Mouse (Mus musculus) hematopoietic stem cell, adult 5-6 weeks (primary cell): Measurements from ENCODE around the gene Yap1. TPM values are rescaled to one million over a fixed set of nuclear protein-coding genes. Genes with fewer than 3 reads are reported as not detected.

ENCODE experiments used
- ATAC-seq, 2 experiments: fragments of 125-278 bp in 1 of 2; replicated peaks in 1 of 2; 2 replicates each; pipeline ENCODE4 v1.8.0; 2016 to 2017; ENCODE audit warnings: inconsistent platforms in 2 of 2, mild to moderate bottlenecking in 2 of 2, moderate number of reproducible peaks in 2 of 2, low read depth in 1 of 2, moderate TSS enrichment in 1 of 2; ENCODE audit not compliant: low FRiP score in 2 of 2, poor library complexity in 2 of 2, severe bottlenecking in 2 of 2, insufficient read depth in 1 of 2, low TSS enrichment in 1 of 2
- total RNA-seq: library from RNA; stranded (forward); fragments of 172-1452, 232-1000 nt; gene quantifications from 2 replicates; pipeline ENCODE4 v1.2.3, GENCODE M21; 2017

Yap1 gene
- total RNA-seq, 1 experiment from 2014 or later, result 0.69 TPM

- no peak for ATAC-seq
These were observed 24.2 kb downstream of the Yap1 start for GRCm38 (mm10) chr9:7980162-7980561.

- ATAC-seq, result no peak
These were observed 25.1 kb downstream of the Yap1 start for GRCm38 (mm10) chr9:7979153-7979916.

- ATAC-seq, result no peak
These were observed 25.9 kb downstream of the Yap1 start for GRCm38 (mm10) chr9:7978502-7978901.

GRCm38 (mm10) chr9:7977587-7977986 lies 26.8 kb downstream of the Yap1 start:
- ATAC-seq, result no peak

GRCm38 (mm10) chr9:7971993-7972392 lies 32.4 kb downstream of the Yap1 start:
- no peak for ATAC-seq

- ATAC-seq, result no peak
These were observed 36.4 kb downstream of the Yap1 start for GRCm38 (mm10) chr9:7967980-7968379.

- ATAC-seq, result no peak
These were observed 38.8 kb downstream of the Yap1 start for GRCm38 (mm10) chr9:7965590-7965989.

- no peak for ATAC-seq
These were observed 40.5 kb downstream of the Yap1 start for GRCm38 (mm10) chr9:7963867-7964266.

GRCm38 (mm10) chr9:7962915-7963314 lies 41.5 kb downstream of the Yap1 start:
- ATAC-seq, result no peak

- ATAC-seq, result no peak
These were observed 42.8 kb downstream of the Yap1 start for GRCm38 (mm10) chr9:7961366-7962160.

GRCm38 (mm10) chr9:7960382-7960781 lies 44.0 kb downstream of the Yap1 start:
- no peak for ATAC-seq

- ATAC-seq, result no peak
These were observed 45.1 kb downstream of the Yap1 start for GRCm38 (mm10) chr9:7959301-7959700.

- no peak for ATAC-seq
These were observed 46.3 kb downstream of the Yap1 start for GRCm38 (mm10) chr9:7958025-7958593.

GRCm38 (mm10) chr9:7957407-7957806 lies 47.0 kb downstream of the Yap1 start:
- no peak for ATAC-seq

GRCm38 (mm10) chr9:7956400-7956799 lies 48.0 kb downstream of the Yap1 start:
- no peak for ATAC-seq

- no peak for ATAC-seq
These were observed 51.5 kb downstream of the Yap1 start for GRCm38 (mm10) chr9:7952886-7953285.

- no peak for ATAC-seq
These were observed 54.2 kb downstream of the Yap1 start for GRCm38 (mm10) chr9:7950211-7950644.

- ATAC-seq, result no peak
These were observed 56.5 kb downstream of the Yap1 start for GRCm38 (mm10) chr9:7947946-7948345.
